Mouse (Mus musculus) forebrain, embryonic 13.5 days (tissue): ENCODE measurements around the gene Lcn12. TPM values are rescaled to one million over a fixed set of nuclear protein-coding genes. Genes with fewer than 3 reads are reported as not detected.

Experiments used
- ATAC-seq: fragments of 200-750 bp; cut with Nextera tagmentation; 2 replicates; pipeline ENCODE4 v1.8.0; 2017
- H3K27ac ChIP-seq: fragments of 300-500 bp; sonication (generic); 2 replicates; pipeline ENCODE4 v1.5.1; 2015; ENCODE audit warnings: inconsistent platforms, mild to moderate bottlenecking, moderate library complexity
- H3K27me3 ChIP-seq: fragments of 300-500 bp; sonication (generic); 2 replicates; pipeline ENCODE4 v1.6.1; 2015; ENCODE audit warnings: mild to moderate bottlenecking, inconsistent platforms
- H3K36me3 ChIP-seq: fragments of 300-500 bp; sonication (generic); 2 replicates; pipeline ENCODE4 v1.6.1; 2015; ENCODE audit warnings: mild to moderate bottlenecking, inconsistent platforms; ENCODE audit not compliant: poor library complexity, severe bottlenecking
- H3K4me1 ChIP-seq: fragments of 300-500 bp; sonication (generic); 2 replicates; pipeline ENCODE4 v1.6.1; 2015; ENCODE audit warnings: inconsistent platforms
- H3K4me2 ChIP-seq: fragments of 300-500 bp; sonication (generic); 2 replicates; pipeline ENCODE4 v1.6.1; 2015; ENCODE audit warnings: inconsistent platforms, mild to moderate bottlenecking, moderate library complexity
- H3K4me3 ChIP-seq: fragments of 300-500 bp; sonication (generic); 2 replicates; pipeline ENCODE4 v1.5.1; 2015; ENCODE audit warnings: mild to moderate bottlenecking, inconsistent platforms
- H3K9ac ChIP-seq: fragments of 300-500 bp; sonication (generic); 2 replicates; pipeline ENCODE4 v1.6.1; 2015; ENCODE audit warnings: mild to moderate bottlenecking, inconsistent platforms
- H3K9me3 ChIP-seq: fragments of 300-500 bp; sonication (generic); replicated peaks from 2 replicates; pipeline ENCODE4 v1.6.1; 2016; ENCODE audit warnings: inconsistent platforms
- WGBS: fragments of 180-500 bp; shearing (Covaris S2); methylation state at CpG from one replicate; pipeline ENCODE4 v1.1.7; 2015; 5-methylcytosine and 5-hydroxymethylcytosine counted together
- microRNA-seq: library from miRNA; unstranded; fragments of <30 nt; microRNA quantifications from one replicate; pipeline ENCODE4, GENCODE M21; 2016
- polyA plus RNA-seq: library from polyadenylated mRNA; unstranded; fragments of >200 nt; fragmentation: Nextera tagmentation; extraction: Ambion mirVana; gene quantifications from 2 replicates; pipeline ENCODE4 v1.2.1, GENCODE M21; 2015

The Lcn12 gene
- polyA plus RNA-seq, 1 experiment from 2014 or later = not detected

GRCm38 (mm10) chr2:25452951-25453350, 40.8 kb downstream of the Lcn12 start:
- no peaks in the 10 kb centered on the region for H3K27me3 ChIP-seq
- peaks cover 15% of the 10 kb centered on the region for H3K36me3 ChIP-seq
- H3K9me3 ChIP-seq = no peaks in the 10 kb centered on the region
- H3K4me1 ChIP-seq = no peaks in the 10 kb centered on the region
- ATAC-seq = no peak
- H3K4me3 ChIP-seq = no peak overlapping the region
- H3K27ac ChIP-seq = no peak overlapping the region
- 50% methylated on average over 1 of the region's 1 CpGs for WGBS
- no peak overlapping the region for H3K9ac ChIP-seq
- no peak overlapping the region for H3K4me2 ChIP-seq

- H3K27me3 ChIP-seq = no peaks in the 10 kb centered on the region
- 83% methylated on average over 8 of the region's 8 CpGs for WGBS
- H3K4me3 ChIP-seq = no peak overlapping the region
- H3K9ac ChIP-seq = no peak overlapping the region
- no peaks in the 10 kb centered on the region for H3K4me1 ChIP-seq
- peaks cover 29% of the 10 kb centered on the region for H3K36me3 ChIP-seq
- no peak for ATAC-seq
- no peaks in the 10 kb centered on the region for H3K9me3 ChIP-seq
- H3K4me2 ChIP-seq = no peak overlapping the region
- no peak overlapping the region for H3K27ac ChIP-seq
Observed at GRCm38 (mm10) chr2:25450853-25451647, 42.7 kb downstream of the Lcn12 start.

- Histone ChIP-seq H3K36me3 (peaks cover 100% of the 10 kb centered on the region), H3K27me3 (no peaks in the 10 kb centered on the region), H3K4me1 (no peaks in the 10 kb centered on the region), H3K27ac (no peak overlapping the region), H3K4me3 (no peak overlapping the region), H3K4me2 (no peak overlapping the region), H3K9ac (no peak overlapping the region), H3K9me3 (no peaks in the 10 kb centered on the region)
- no peak for ATAC-seq
- WGBS = 93% methylated on average over 14 of the region's 14 CpGs
Observed at GRCm38 (mm10) chr2:25442682-25443081, 51.0 kb downstream of the Lcn12 start.

- Histone ChIP-seq H3K9ac (no peak overlapping the region), H3K36me3 (peaks cover 100% of the 10 kb centered on the region), H3K4me1 (no peaks in the 10 kb centered on the region), H3K27me3 (no peaks in the 10 kb centered on the region), H3K4me2 (no peak overlapping the region), H3K27ac (no peak overlapping the region), H3K4me3 (no peak overlapping the region), H3K9me3 (no peaks in the 10 kb centered on the region)
- no peak for ATAC-seq
- WGBS = 89% methylated on average over 20 of the region's 20 CpGs
Observed at GRCm38 (mm10) chr2:25441067-25441466, 52.6 kb downstream of the Lcn12 start.

Small RNA genes within 50 kb of the gene (microRNA-seq; reads per million reads assigned to microRNA genes)
- 0.80 reads per million for gene Mir3087

Other genes starting within 250 kb of the Lcn12 start
- gene AL732309.1, start 247.0 kb downstream of the Lcn12 start, polyA plus RNA-seq = 4.4 and 7.1 TPM in 2 replicates
- 19.4 and 20.3 TPM in 2 replicates for gene Tmem203, start 238.5 kb downstream of the Lcn12 start, polyA plus RNA-seq
- gene Tprn, start 231.3 kb downstream of the Lcn12 start, polyA plus RNA-seq = 9.7 and 10.8 TPM in 2 replicates
- gene Ssna1, start 221.5 kb downstream of the Lcn12 start, polyA plus RNA-seq = 233 and 245 TPM in 2 replicates
- gene Anapc2, start 221.4 kb downstream of the Lcn12 start, polyA plus RNA-seq = 126 and 148 TPM in 2 replicates
- not detected in 2 replicates for gene Tmem210, start 205.8 kb downstream of the Lcn12 start, polyA plus RNA-seq
- gene Lrrc26, start 204.0 kb downstream of the Lcn12 start, polyA plus RNA-seq = 0.14 TPM in 1 of 2 replicates, not detected in the other
- 5.6 and 7.9 TPM in 2 replicates for gene Grin1, start 174.7 kb downstream of the Lcn12 start, polyA plus RNA-seq
- gene Man1b1, start 161.6 kb downstream of the Lcn12 start, polyA plus RNA-seq = 59.2 and 63.2 TPM in 2 replicates
- 22.8 and 23.3 TPM in 2 replicates for gene Dpp7, start 137.6 kb downstream of the Lcn12 start, polyA plus RNA-seq
- 2.2 and 3.5 TPM in 2 replicates for gene Uap1l1, start 128.2 kb downstream of the Lcn12 start, polyA plus RNA-seq
- 49.4 and 62.3 TPM in 2 replicates for gene Sapcd2, start 121.6 kb downstream of the Lcn12 start, polyA plus RNA-seq
- 0.68 and 0.98 TPM in 2 replicates for gene Entpd2, start 98.0 kb downstream of the Lcn12 start, polyA plus RNA-seq
- 287 and 315 TPM in 2 replicates for gene Npdc1, start 94.6 kb downstream of the Lcn12 start, polyA plus RNA-seq
- gene Fut7, start 70.6 kb downstream of the Lcn12 start, polyA plus RNA-seq = 0.08 TPM in 1 of 2 replicates, not detected in the other
- gene Abca2, start 65.2 kb downstream of the Lcn12 start, polyA plus RNA-seq = 5.7 and 8.2 TPM in 2 replicates
- gene Clic3, start 37.1 kb downstream of the Lcn12 start, polyA plus RNA-seq = 2.4 and 3.2 TPM in 2 replicates
- gene Paxx, start 32.8 kb downstream of the Lcn12 start, polyA plus RNA-seq = 62.0 and 65.9 TPM in 2 replicates
- 7.6 and 9.7 TPM in 2 replicates for gene Ptgds, start 23.9 kb downstream of the Lcn12 start, polyA plus RNA-seq
- gene Fbxw5, start 6.8 kb upstream of the Lcn12 start, polyA plus RNA-seq = 97.9 and 103 TPM in 2 replicates
- 4.2 and 5.2 TPM in 2 replicates for gene C8g, start 7.8 kb upstream of the Lcn12 start, polyA plus RNA-seq
- 30.9 and 33.3 TPM in 2 replicates for gene Traf2, start 53.0 kb upstream of the Lcn12 start, polyA plus RNA-seq
- 383 and 401 TPM in 2 replicates for gene Edf1, start 63.9 kb upstream of the Lcn12 start, polyA plus RNA-seq
- gene Mamdc4, start 80.9 kb upstream of the Lcn12 start, polyA plus RNA-seq = 3.1 and 4.2 TPM in 2 replicates
- gene Phpt1, start 81.3 kb upstream of the Lcn12 start, polyA plus RNA-seq = 179 and 189 TPM in 2 replicates
- 2.2 and 3.4 TPM in 2 replicates for gene Ajm1, start 87.8 kb upstream of the Lcn12 start, polyA plus RNA-seq
- gene Rabl6, start 114.6 kb upstream of the Lcn12 start, polyA plus RNA-seq = 71.7 and 72.5 TPM in 2 replicates
- 0.11 and 0.32 TPM in 2 replicates for gene Ccdc183, start 123.8 kb upstream of the Lcn12 start, polyA plus RNA-seq
- gene Tmem141, start 128.1 kb upstream of the Lcn12 start, polyA plus RNA-seq = 14.3 and 16.2 TPM in 2 replicates
- 0.92 and 1.2 TPM in 2 replicates for gene Fcna, start 134.1 kb upstream of the Lcn12 start, polyA plus RNA-seq
- gene Lcn8, start 159.2 kb upstream of the Lcn12 start, polyA plus RNA-seq = not detected in 2 replicates
- gene Lcn5, start 164.0 kb upstream of the Lcn12 start, polyA plus RNA-seq = not detected in 2 replicates
- gene Lcn6, start 182.9 kb upstream of the Lcn12 start, polyA plus RNA-seq = not detected in 2 replicates
- not detected in 2 replicates for gene Lcn10, start 188.8 kb upstream of the Lcn12 start, polyA plus RNA-seq
- gene Obp2a, start 206.1 kb upstream of the Lcn12 start, polyA plus RNA-seq = not detected in 2 replicates
- 83.3 and 86.8 TPM in 2 replicates for gene Bmyc, start 212.8 kb upstream of the Lcn12 start, polyA plus RNA-seq
- not detected in 2 replicates for gene Obp2b, start 243.1 kb upstream of the Lcn12 start, polyA plus RNA-seq